Mouse (Mus musculus): ENCODE results near the gene Shank3.

Shank3 gene

GRCm38 (mm10) chr15:89473921-89474320 is 25.5 kb upstream of the Shank3 start:
- CTCF ChIA-PET = no interaction called here
- POLR2A ChIA-PET = interaction anchor here in 1 of 4 experiments (0.8 kb wide), 1 partner anchor 19 kb away, joined by 3 read pairs; no protein-coding TSS in a partner anchor

GRCm38 (mm10) chr15:89474596-89475292 is 24.7 kb upstream of the Shank3 start:
- CTCF ChIA-PET = no interaction called here
- POLR2A ChIA-PET = no interaction called here

DNA sequence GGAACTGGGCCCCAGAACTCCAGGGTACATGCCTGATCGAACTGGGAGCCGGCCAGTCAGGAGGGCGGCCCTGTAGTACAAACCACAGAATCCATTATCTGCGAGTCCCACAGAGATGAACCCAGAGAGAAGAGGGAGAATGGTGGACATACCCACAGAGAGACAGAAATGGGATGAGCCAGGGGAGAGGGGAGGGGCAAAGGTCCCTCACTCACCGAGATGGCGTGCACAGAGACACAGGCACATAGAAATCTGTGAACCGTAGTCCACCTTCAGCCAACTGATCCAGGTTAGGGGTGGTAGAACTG is 24.2 kb upstream of the Shank3 start:
- POLR2A ChIA-PET = interaction anchor here in 1 of 4 experiments (1.4 to 1.9 kb wide), 4 partner anchors 22 to 160 kb away, joined by 3 to 10 read pairs (median 6); partner anchors contain the start of genes Odf3b, Sbf1 and Sco2
- CTCF ChIA-PET = interaction anchor here in 1 of 4 experiments (0.9 kb wide), 1 partner anchor 15 kb away, joined by 3 read pairs; no protein-coding TSS in a partner anchor

GRCm38 (mm10) chr15:89475611-89476474 is 23.6 kb upstream of the Shank3 start:
- ChIA-PET CTCF (interaction anchor here in 3 of 4 experiments (0.6 to 1.1 kb wide), 10 partner anchors 9 to 161 kb away, joined by 3 to 7 read pairs (median 3); partner anchors contain the start of genes C730034F03Rik (in 1 of the 3), Chkb (in 1 of the 3), Gm44502 (in 1 of the 3) and Sbf1 (in 1 of the 3)), POLR2A (interaction anchor here in 3 of 4 experiments (0.6 to 2.9 kb wide), 34 partner anchors 9 to 767 kb away, joined by 3 to 12 read pairs (median 4); partner anchors contain the start of genes C730034F03Rik (in 3 of the 3), Chkb (in 3 of the 3), Gm44502 (in 3 of the 3) and Cpt1b (in 2 of the 3))

DNA sequence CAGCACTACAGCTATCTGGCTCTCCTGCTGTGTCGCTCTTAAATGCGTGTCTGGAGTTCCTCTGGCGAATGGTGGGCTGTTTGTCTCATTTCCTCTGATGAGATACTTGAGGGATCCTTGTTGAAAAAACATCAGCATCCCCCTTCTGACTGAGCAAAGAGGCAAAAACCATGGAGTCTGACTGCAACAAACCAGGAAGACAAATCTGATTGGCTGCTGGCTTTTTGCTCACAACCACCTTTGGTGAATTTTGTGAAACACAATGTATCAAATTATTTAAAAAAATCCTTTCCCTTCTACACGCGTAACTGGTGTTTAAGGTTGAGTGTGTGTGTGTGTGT is 23.0 kb upstream of the Shank3 start:
- POLR2A ChIA-PET = interaction anchor here (0.6 to 2.9 kb wide), 34 partner anchors 9 to 768 kb away, joined by 3 to 12 read pairs (median 4); partner anchors contain the start of genes C730034F03Rik (in 3 of the 4), Chkb (in 3 of the 4), Gm44502 (in 3 of the 4) and Cpt1b (in 2 of the 4)
- CTCF ChIA-PET = interaction anchor here in 3 of 4 experiments (0.6 to 1.1 kb wide), 9 partner anchors 9 to 161 kb away, joined by 3 to 7 read pairs (median 3); partner anchors contain the start of genes C730034F03Rik (in 1 of the 3), Chkb (in 1 of the 3), Gm44502 (in 1 of the 3) and Sbf1 (in 1 of the 3)

DNA sequence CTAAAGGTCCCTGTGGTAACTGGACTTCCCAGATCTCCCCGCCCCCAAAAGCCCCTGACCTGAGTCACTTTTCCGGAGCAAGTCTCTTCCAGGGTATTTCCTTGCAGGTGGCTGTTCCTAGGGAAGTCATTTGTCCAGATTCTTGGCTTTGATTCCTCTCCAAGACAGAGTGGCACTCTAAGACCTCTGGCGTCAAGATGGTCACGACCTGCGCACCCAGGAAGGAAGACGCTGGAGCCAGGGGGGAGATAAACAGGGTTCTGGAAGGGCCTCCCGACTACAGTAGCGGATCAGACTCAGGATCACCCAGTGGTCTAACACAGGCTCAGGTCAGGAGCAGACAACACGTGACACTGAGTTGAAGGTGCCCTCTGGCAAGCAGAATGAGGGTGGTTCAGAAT is 22.3 kb upstream of the Shank3 start, which contains the start of gene Arsa:
TSS of gene Arsa (minus strand) at position 335 of the 401 bp plus-strand sequence.
- CTCF ChIA-PET = interaction anchor here in 3 of 4 experiments (0.6 to 1.2 kb wide), 5 partner anchors 24 to 609 kb away, joined by 3 to 9 read pairs (median 3); partner anchors contain the start of genes C730034F03Rik (in 1 of the 3), Chkb (in 1 of the 3), Gm44502 (in 1 of the 3) and Sco2 (in 1 of the 3)

DNA sequence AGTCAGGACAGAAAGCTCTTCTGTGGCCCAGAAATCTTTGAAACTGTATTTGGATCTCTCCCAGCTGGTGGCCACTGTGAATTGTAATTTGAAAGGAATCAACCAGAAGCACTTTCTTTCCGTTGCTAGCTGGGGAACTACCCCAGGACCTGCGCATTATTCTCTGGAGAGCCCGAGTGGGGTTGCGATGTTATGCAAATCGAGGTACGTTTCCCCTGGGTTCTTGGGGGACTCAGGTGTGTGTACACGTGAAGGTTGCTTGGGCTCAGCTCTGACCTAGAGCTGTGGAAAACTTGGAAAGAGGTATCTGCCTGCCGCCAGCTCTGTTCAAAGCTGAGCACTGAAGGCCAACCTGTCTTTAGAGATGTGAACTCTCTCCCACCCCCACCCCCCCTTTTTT is 21.6 kb upstream of the Shank3 start:
- ChIA-PET POLR2A (interaction anchor here in 3 of 4 experiments (0.6 to 2.9 kb wide), 21 partner anchors 9 to 727 kb away, joined by 3 to 12 read pairs (median 3); partner anchors contain the start of genes Chkb (in 2 of the 3), Cpt1b (in 2 of the 3), Gm44502 (in 2 of the 3) and C730034F03Rik (in 1 of the 3)), CTCF (interaction anchor here in 3 of 4 experiments (0.5 to 1.2 kb wide), 6 partner anchors 25 to 610 kb away, joined by 3 to 9 read pairs (median 4); partner anchors contain the start of genes C730034F03Rik (in 1 of the 3), Chkb (in 1 of the 3), Gm44502 (in 1 of the 3) and Sco2 (in 1 of the 3))

More for the DNA sequence above, 22.3 kb upstream of the Shank3 start, which contains the start of gene Arsa:
- POLR2A ChIA-PET = interaction anchor here (0.6 to 2.9 kb wide), 25 partner anchors 9 to 726 kb away, joined by 3 to 12 read pairs (median 4); partner anchors contain the start of genes Chkb (in 2 of the 4), Cpt1b (in 2 of the 4), Gm44502 (in 2 of the 4) and C730034F03Rik (in 1 of the 4)

- POLR2A ChIA-PET = interaction anchor here in 1 of 4 experiments (1.2 to 2.9 kb wide), 2 partner anchors 10 to 50 kb away, joined by 3 to 12 read pairs; no protein-coding TSS in a partner anchor
These were observed 20.8 kb upstream of the Shank3 start for GRCm38 (mm10) chr15:89478622-89479021.

GRCm38 (mm10) chr15:89480584-89480983 is 18.8 kb upstream of the Shank3 start:
- ChIA-PET POLR2A (no interaction called here), CTCF (interaction anchor here in 1 of 4 experiments (0.6 kb wide), 1 partner anchor 239 kb away, joined by 3 read pairs; no protein-coding TSS in a partner anchor)

More at GRCm38 (mm10) chr15:89478622-89479021, 20.8 kb upstream of the Shank3 start:
- CTCF ChIA-PET = interaction anchor here in 1 of 4 experiments (1.2 kb wide), 1 partner anchor 25 kb away, joined by 3 read pairs; no protein-coding TSS in a partner anchor

DNA sequence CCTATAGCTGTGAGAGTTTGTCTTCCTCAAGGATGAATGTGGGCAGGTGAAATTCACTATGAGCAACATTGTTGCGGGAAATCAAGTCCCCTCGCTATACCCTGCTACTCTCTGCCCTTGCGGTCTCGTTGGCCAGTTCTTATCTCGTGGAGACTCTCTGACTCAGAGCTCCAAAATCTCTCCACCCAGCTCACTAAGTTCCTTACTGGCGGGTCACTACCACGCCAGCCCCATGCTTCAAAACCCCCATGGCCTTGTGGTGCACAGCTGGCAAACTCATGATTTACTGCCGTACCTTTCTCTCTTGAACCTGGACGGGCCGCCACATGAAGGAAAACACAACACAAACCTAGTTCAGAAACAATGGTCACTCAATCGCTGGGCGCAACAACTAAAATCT is 11.2 kb upstream of the Shank3 start:
- ChIA-PET POLR2A (interaction anchor here in 3 of 4 experiments (0.6 to 2.1 kb wide), 6 partner anchors 10 to 131 kb away, joined by 3 to 12 read pairs (median 4); partner anchors contain the start of genes Arsa (in 1 of the 3), Mapk8ip2 (in 1 of the 3) and Shank3 (in 1 of the 3)), CTCF (interaction anchor here in 3 of 4 experiments (0.5 to 1.6 kb wide), 4 partner anchors 42 to 327 kb away, joined by 3 to 22 read pairs (median 6); partner anchors contain the start of genes Cpt1b (in 1 of the 3) and Ppp6r2 (in 1 of the 3))

DNA sequence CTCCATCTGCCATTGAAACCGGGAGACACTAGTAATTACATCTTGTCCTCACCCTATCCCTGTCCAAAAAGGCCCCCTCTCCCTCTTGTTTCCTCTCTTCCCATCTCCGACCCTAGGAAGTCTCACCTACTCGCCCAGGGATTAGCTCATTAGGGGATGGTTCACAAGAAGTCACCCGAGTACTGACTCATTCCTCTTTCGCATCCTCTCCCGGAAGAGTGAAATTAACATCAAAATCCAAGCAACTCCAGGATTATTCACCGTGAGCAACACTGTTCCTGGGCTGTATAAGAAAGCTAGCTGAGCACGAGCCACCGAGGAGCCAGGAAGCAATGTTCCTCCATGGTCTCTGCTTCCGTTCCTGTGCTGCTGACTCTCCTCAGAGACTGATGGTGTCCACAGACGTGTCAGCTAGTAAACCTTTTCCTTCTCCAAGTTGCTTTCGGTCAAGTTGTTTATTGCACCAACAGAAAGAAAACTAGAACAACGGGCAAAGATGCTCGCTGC is 10.8 kb upstream of the Shank3 start:
- POLR2A ChIA-PET = interaction anchor here in 3 of 4 experiments (0.5 to 2.1 kb wide), 7 partner anchors 10 to 132 kb away, joined by 3 to 12 read pairs (median 4); partner anchors contain the start of genes Arsa (in 1 of the 3), Mapk8ip2 (in 1 of the 3) and Shank3 (in 1 of the 3)

GRCm38 (mm10) chr15:89494970-89495369 is 4.5 kb upstream of the Shank3 start:
- CTCF ChIA-PET = interaction anchor here in 3 of 4 experiments (0.7 to 1.2 kb wide), 3 partner anchors 35 to 318 kb away, joined by 3 to 5 read pairs (median 4); no protein-coding TSS in a partner anchor

More for the DNA sequence above, 10.8 kb upstream of the Shank3 start:
- CTCF ChIA-PET = interaction anchor here in 2 of 4 experiments (0.6 to 1.6 kb wide), 2 partner anchors 42 to 278 kb away, joined by 5 to 22 read pairs; partner anchors contain the start of gene Ppp6r2 (in 1 of the 2)

GRCm38 (mm10) chr15:89496131-89496530 is 3.3 kb upstream of the Shank3 start:
- POLR2A ChIA-PET = interaction anchor here in 2 of 4 experiments (0.6 to 1.7 kb wide), 2 partner anchors 20 to 71 kb away, joined by 3 to 6 read pairs; no protein-coding TSS in a partner anchor

More at GRCm38 (mm10) chr15:89494970-89495369, 4.5 kb upstream of the Shank3 start:
- POLR2A ChIA-PET = interaction anchor here in 2 of 4 experiments (0.7 to 1.7 kb wide), 2 partner anchors 19 to 32 kb away, joined by 3 to 6 read pairs; no protein-coding TSS in a partner anchor

GRCm38 (mm10) chr15:89496841-89497240 is 2.6 kb upstream of the Shank3 start:
- CTCF ChIA-PET = interaction anchor here in 3 of 4 experiments (1.1 to 1.7 kb wide), 3 partner anchors 33 to 34 kb away, joined by 3 to 5 read pairs (median 5); no protein-coding TSS in a partner anchor
- POLR2A ChIA-PET = interaction anchor here in 1 of 4 experiments (1.7 kb wide), 1 partner anchor 21 kb away, joined by 6 read pairs; no protein-coding TSS in a partner anchor

More at GRCm38 (mm10) chr15:89496131-89496530, 3.3 kb upstream of the Shank3 start:
- CTCF ChIA-PET = interaction anchor here in 2 of 4 experiments (0.6 to 1.1 kb wide), 3 partner anchors 16 to 1497 kb away, joined by 3 to 5 read pairs (median 3); no protein-coding TSS in a partner anchor

GRCm38 (mm10) chr15:89497391-89498048 is 1.9 kb upstream of the Shank3 start:
- POLR2A ChIA-PET = interaction anchor here in 2 of 4 experiments (0.7 to 2.2 kb wide), 2 partner anchors 21 to 752 kb away, joined by 3 to 8 read pairs; no protein-coding TSS in a partner anchor
- CTCF ChIA-PET = interaction anchor here in 2 of 4 experiments (0.7 to 1.7 kb wide), 4 partner anchors 33 to 106 kb away, joined by 3 to 10 read pairs (median 4); no protein-coding TSS in a partner anchor
